Mouse (Mus musculus): ENCODE data around the gene Pkp4. TPM values are rescaled to one million over a fixed set of nuclear protein-coding genes. Genes with fewer than 3 reads are reported as not detected.

The Pkp4 gene
- polyA plus RNA-seq, 1 experiment from 2014 or later: 4.4 TPM

DNA sequence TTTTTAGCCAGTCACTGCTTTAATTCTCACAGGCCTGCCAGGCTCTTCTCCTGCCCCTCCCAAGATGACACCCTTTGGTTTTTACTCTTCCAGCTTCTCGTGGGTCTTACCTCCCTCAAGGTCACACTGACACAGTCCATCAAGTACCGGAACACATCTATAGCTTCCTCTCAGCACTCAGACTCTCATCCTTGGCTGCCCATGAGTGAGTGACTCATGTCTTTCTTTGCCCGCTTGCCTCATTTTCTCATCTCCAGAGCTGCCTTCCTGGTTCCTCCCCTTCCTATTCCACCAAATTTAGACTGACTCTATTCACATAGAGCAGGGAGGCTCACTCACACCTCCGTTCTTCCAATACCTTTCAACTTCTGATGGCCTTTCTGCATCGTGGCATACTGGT is 42.3 kb downstream of the Pkp4 start:
- H3K9me3 ChIP-seq (replicated peaks): no peaks in the 10 kb centered on the region
- no peak overlapping the region for H3K9ac ChIP-seq
- H3K4me1 ChIP-seq (replicated peaks): 0 out of 2 replicates have a peak, but pooled peaks cover 5% of the 10 kb centered on the region
- no peaks in the 10 kb centered on the region for H3K27me3 ChIP-seq
- no peak for ATAC-seq (ENCODE audit: insufficient read depth)
- WGBS (ENCODE audit: insufficient replicate concordance): 55% methylated on average over 5 of the region's 5 CpGs
- no peak overlapping the region for H3K4me3 ChIP-seq (replicated peaks)
- H3K4me2 ChIP-seq: no peak overlapping the region
- H3K36me3 ChIP-seq (replicated peaks): no peaks in the 10 kb centered on the region
- no peak overlapping the region for H3K27ac ChIP-seq (replicated peaks)

DNA sequence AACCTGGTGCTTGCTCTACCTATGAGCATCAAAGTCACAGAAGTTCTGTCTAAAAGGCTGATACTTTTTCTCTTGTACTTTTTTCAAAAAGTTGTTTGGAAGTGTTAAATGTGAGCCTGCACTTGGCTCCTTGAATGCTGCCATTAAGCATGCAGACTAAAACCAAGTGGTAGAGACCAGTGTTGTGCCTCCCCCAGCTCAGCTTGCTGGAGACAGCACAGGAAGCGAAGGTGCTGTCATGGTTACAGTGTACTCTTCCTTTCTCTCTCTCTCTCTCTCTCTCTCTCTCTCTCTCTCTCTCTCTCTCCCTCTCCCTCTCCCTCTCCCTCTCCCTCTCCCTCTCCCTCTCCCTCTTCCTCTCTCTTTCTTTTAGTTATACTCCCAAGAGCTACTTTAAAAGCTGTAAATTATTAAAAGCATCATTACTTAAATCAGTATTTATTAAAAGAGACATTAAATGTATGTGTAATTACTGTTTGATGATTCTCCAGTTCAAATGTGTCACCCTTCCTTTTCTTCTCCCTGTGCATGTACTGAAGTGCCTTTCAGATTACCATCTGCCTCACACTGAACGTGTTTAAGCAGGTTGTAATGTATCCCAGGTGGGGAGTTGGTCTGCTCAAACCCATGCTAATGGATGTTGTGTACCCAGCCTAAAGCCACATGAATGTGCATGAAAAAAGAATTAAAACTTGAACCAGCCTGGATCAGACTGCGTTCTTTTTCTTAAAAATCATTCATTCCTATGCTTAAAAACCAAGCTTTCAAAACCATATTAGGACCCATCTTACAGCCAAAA is 43.2 kb downstream of the Pkp4 start:
- Histone ChIP-seq H3K27ac (replicated peaks) (no peak overlapping the region), H3K9ac (no peak overlapping the region), H3K4me2 (no peak overlapping the region), H3K27me3 (no peaks in the 10 kb centered on the region), H3K4me1 (replicated peaks) (peaks cover 10% of the 10 kb centered on the region; the same call in 1 of the 2 replicates), H3K4me3 (replicated peaks) (no peak overlapping the region), H3K36me3 (replicated peaks) (no peaks in the 10 kb centered on the region), H3K9me3 (replicated peaks) (no peaks in the 10 kb centered on the region)
- WGBS (ENCODE audit: insufficient replicate concordance): 56% methylated on average over 3 of the region's 3 CpGs
- no peak for ATAC-seq (ENCODE audit: insufficient read depth)

DNA sequence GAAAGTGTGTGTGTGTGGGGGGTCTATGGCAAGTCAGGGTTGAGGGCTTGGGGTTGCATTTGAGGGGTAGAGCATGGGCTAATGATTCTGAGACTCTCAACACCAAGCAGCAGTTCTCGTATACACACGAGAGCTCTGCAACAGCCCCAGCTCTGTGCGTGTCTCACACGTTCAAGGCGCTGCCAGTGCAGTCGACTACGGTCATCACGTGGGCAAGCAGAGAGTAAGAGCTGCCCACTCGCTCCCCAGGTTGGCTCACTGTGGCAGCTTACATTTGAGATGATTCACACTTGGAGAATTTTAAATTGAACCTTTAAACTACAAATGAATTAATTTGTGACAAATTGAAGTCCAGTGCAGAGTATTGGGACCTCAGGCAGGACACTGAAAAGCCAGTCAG is 44.4 kb downstream of the Pkp4 start:
- no peaks in the 10 kb centered on the region for H3K27me3 ChIP-seq
- no peak overlapping the region for H3K4me3 ChIP-seq (replicated peaks)
- no peak overlapping the region for H3K9ac ChIP-seq
- WGBS (ENCODE audit: insufficient replicate concordance): 83% methylated on average over 9 of the region's 9 CpGs
- H3K4me1 ChIP-seq (replicated peaks): peaks cover 10% of the 10 kb centered on the region; the same call in 1 of the 2 replicates
- ATAC-seq (ENCODE audit: insufficient read depth): no peak
- no peaks in the 10 kb centered on the region for H3K9me3 ChIP-seq (replicated peaks)
- no peak overlapping the region for H3K4me2 ChIP-seq
- no peak overlapping the region for H3K27ac ChIP-seq (replicated peaks)
- no peaks in the 10 kb centered on the region for H3K36me3 ChIP-seq (replicated peaks)

DNA sequence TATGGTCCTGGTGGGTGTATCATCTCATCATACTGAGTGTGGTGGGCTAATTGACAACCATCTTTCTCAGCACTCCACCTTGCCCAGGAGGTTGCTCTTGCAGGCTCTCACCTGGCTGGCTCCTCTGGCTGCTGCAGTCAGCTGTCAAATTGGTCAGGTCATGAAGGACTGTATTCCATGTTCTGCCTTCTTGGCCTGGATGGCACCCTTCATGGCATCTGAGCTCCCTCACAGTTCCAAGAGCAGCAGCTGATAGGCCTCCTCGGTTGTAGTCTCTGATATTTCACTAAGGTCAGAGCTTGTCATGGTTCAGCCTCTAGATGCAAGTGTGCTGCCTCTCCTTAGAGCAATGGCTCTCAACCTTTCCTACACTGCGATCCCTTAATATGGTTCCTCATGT is 45.5 kb downstream of the Pkp4 start:
- H3K36me3 ChIP-seq (replicated peaks): 0 out of 2 replicates have a peak, but pooled peaks cover under 1% of the 10 kb centered on the region
- H3K4me2 ChIP-seq: no peak overlapping the region
- 71% methylated on average over 2 of the region's 2 CpGs for WGBS (ENCODE audit: insufficient replicate concordance)
- H3K27me3 ChIP-seq: no peaks in the 10 kb centered on the region
- H3K27ac ChIP-seq (replicated peaks): no peak overlapping the region
- no peaks in the 10 kb centered on the region for H3K9me3 ChIP-seq (replicated peaks)
- H3K4me3 ChIP-seq (replicated peaks): no peak overlapping the region
- H3K4me1 ChIP-seq (replicated peaks): peaks cover 10% of the 10 kb centered on the region; the same call in 1 of the 2 replicates
- H3K9ac ChIP-seq: no peak overlapping the region
- no peak for ATAC-seq (ENCODE audit: insufficient read depth)

DNA sequence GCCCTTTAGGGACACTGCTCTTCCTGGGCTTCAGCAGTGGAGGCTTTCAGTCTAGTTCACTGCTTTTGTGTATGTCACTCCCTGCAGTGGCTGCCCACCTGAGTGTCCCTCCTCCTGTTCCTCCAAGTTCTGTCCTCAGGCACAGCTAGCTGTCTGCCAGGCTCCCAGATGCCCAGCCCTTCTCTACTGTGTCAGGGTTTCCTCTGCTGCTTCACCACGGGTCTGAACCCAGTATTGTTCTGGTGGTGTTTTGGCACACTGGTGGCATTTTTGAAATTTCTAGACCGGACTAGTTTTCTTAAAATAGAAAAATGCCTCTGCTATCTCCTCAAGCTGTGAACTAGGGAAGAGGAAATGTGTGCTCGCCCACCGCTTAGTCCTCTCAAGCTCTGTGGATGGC is 46.6 kb downstream of the Pkp4 start:
- ATAC-seq (ENCODE audit: insufficient read depth): no peak
- Histone ChIP-seq H3K4me1 (replicated peaks) (peaks cover 10% of the 10 kb centered on the region; the same call in 1 of the 2 replicates), H3K27ac (replicated peaks) (no peak overlapping the region; the same call in 1 of the 2 replicates)

DNA sequence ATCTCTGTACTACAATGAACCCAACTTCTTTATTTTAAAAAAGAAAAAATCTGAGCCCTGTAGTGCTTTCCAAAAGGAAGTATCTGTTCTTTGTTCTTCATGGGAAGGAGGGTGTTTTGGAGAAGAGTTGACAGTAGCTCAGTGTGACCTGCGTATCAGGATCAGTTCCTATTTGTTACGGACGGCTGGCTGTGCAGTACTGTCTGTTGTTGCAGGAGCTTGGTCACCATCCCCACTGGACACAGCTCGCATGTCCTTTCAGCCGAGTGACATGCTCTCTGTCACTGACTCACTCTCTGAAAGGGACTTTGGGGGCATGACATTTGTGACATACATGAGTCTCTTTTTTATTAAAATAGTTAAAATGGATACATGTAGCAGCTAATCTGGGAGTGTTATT is 47.1 kb downstream of the Pkp4 start:
- no peak overlapping the region for H3K9ac ChIP-seq
- ATAC-seq (ENCODE audit: insufficient read depth): no peak
- no peak overlapping the region for H3K4me2 ChIP-seq
- peaks cover 10% of the 10 kb centered on the region; the same call in 1 of the 2 replicates for H3K4me1 ChIP-seq (replicated peaks)
- WGBS (ENCODE audit: insufficient replicate concordance): 63% methylated on average over 5 of the region's 5 CpGs
- no peaks in the 10 kb centered on the region for H3K9me3 ChIP-seq (replicated peaks)
- H3K4me3 ChIP-seq (replicated peaks): no peak overlapping the region
- H3K27me3 ChIP-seq: no peaks in the 10 kb centered on the region
- H3K36me3 ChIP-seq (replicated peaks): 0 out of 2 replicates have a peak, but pooled peaks cover 2% of the 10 kb centered on the region
- no peak overlapping the region for H3K27ac ChIP-seq (replicated peaks)

More for the DNA sequence above, 46.6 kb downstream of the Pkp4 start:
- no peaks in the 10 kb centered on the region for H3K27me3 ChIP-seq
- WGBS (ENCODE audit: insufficient replicate concordance): 33% methylated on average over 4 of the region's 4 CpGs
- no peak overlapping the region for H3K4me2 ChIP-seq
- no peak overlapping the region for H3K4me3 ChIP-seq (replicated peaks)
- H3K36me3 ChIP-seq (replicated peaks): 0 out of 2 replicates have a peak, but pooled peaks cover 2% of the 10 kb centered on the region
- no peak overlapping the region for H3K9ac ChIP-seq
- H3K9me3 ChIP-seq (replicated peaks): no peaks in the 10 kb centered on the region

DNA sequence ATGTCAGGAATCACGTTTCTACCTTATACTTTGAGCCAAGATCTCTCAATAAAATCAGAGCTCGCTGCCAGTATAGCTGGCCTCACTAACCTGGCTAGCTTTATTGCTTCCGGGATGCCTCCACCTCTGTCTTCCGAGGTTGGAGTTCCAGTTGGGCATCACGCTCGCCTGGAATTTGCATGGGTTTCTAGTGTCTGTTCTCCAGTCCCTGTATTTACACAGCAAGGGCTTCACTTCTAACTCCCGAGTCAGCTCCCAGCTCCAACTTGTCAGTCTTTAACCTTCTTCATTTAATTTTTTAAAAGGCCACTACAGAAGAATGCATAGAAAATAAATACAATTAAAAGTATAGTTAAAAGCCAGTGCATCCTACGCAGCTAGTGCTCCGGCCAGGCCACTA is 47.6 kb downstream of the Pkp4 start:
- 63% methylated on average over 9 of the region's 9 CpGs for WGBS (ENCODE audit: insufficient replicate concordance)

DNA sequence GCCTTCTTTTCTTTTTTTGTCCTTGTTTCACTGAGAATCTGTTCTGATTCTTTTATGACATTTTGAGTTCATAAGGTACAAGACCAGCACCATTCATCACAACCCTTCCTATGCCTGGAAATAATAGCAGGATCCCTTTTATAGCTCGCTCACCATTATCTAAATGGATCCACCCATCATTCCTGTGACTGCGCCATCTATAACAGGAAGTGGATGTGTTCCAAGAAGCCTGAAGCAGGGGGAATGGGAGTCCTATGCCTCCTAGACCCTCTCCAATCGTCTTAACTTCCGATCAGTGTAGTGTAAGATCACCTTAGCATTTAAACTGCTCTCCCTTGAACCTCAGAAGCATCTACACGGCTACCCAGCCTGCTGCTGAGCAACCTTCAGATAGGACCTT is 50.4 kb downstream of the Pkp4 start:
- H3K4me1 ChIP-seq (replicated peaks): peaks cover 5% of the 10 kb centered on the region; the same call in 1 of the 2 replicates
- H3K27ac ChIP-seq (replicated peaks): no peak overlapping the region
- H3K9ac ChIP-seq: no peak overlapping the region
- 69% methylated on average over 5 of the region's 5 CpGs for WGBS (ENCODE audit: insufficient replicate concordance)
- H3K4me3 ChIP-seq (replicated peaks): no peak overlapping the region
- ATAC-seq (ENCODE audit: insufficient read depth): no peak
- H3K9me3 ChIP-seq (replicated peaks): no peaks in the 10 kb centered on the region
- 0 out of 2 replicates have a peak, but pooled peaks cover 2% of the 10 kb centered on the region for H3K36me3 ChIP-seq (replicated peaks)
- H3K27me3 ChIP-seq: no peaks in the 10 kb centered on the region
- no peak overlapping the region for H3K4me2 ChIP-seq

More for the DNA sequence above, 47.6 kb downstream of the Pkp4 start:
- Histone ChIP-seq H3K4me2 (no peak overlapping the region), H3K4me1 (replicated peaks) (peaks cover 5% of the 10 kb centered on the region; the same call in 1 of the 2 replicates), H3K9me3 (replicated peaks) (no peaks in the 10 kb centered on the region), H3K36me3 (replicated peaks) (0 out of 2 replicates have a peak, but pooled peaks cover 2% of the 10 kb centered on the region), H3K27me3 (no peaks in the 10 kb centered on the region), H3K4me3 (replicated peaks) (no peak overlapping the region), H3K9ac (no peak overlapping the region), H3K27ac (replicated peaks) (no peak overlapping the region)
- no peak for ATAC-seq (ENCODE audit: insufficient read depth)

DNA sequence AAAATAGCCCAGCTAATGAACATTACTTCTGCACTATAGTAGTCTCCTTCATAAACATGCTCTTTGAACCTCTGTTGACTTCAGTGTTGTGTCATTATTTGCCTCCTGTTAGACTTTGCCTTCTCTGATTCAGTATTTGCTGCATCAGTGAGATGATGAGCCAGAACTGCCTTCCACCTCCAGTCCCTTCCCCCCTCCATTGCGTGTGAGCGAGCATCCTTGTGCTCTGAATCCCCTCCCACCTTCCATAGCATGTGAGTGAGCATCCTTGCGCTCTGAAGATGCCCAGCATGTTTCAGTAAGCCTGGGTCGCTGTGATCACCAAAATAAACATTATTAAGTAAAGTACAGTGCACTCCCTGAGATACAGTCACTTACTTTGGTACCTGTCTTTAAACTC is 51.8 kb downstream of the Pkp4 start:
- H3K9me3 ChIP-seq (replicated peaks): no peaks in the 10 kb centered on the region
- H3K4me1 ChIP-seq (replicated peaks): peaks cover 5% of the 10 kb centered on the region; the same call in 1 of the 2 replicates
- no peak overlapping the region for H3K9ac ChIP-seq
- H3K4me2 ChIP-seq: no peak overlapping the region
- H3K27me3 ChIP-seq: no peaks in the 10 kb centered on the region
- 70% methylated on average over 4 of the region's 4 CpGs for WGBS (ENCODE audit: insufficient replicate concordance)
- 0 out of 2 replicates have a peak, but pooled peaks cover 2% of the 10 kb centered on the region for H3K36me3 ChIP-seq (replicated peaks)
- peak; percentile 64 for ATAC-seq (ENCODE audit: insufficient read depth)
- no peak overlapping the region for H3K4me3 ChIP-seq (replicated peaks)
- H3K27ac ChIP-seq (replicated peaks): no peak overlapping the region

DNA sequence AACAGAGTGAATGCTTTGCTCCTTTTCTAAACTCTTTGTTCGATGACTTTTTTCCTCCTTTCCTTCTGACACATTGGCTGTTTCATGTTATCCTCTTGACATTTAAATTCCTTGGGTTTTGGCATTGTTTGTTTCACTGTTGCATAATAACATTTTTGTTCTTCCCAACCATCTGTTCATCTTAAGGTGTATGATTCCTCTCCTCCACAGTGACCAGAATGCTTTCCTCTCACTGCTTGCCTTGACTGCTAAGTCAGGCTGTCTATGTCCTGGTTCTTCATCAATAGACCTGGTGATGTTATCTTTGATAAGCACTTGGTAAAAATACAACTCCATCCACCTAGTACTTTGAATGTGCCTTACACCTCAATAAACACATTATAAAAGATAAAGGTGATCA is 52.2 kb downstream of the Pkp4 start:
- H3K4me1 ChIP-seq (replicated peaks): peaks cover 5% of the 10 kb centered on the region; the same call in 1 of the 2 replicates
- H3K9ac ChIP-seq: no peak overlapping the region
- no peak for ATAC-seq (ENCODE audit: insufficient read depth)
- no peaks in the 10 kb centered on the region for H3K27me3 ChIP-seq
- no peak overlapping the region for H3K4me3 ChIP-seq (replicated peaks)
- 0 out of 2 replicates have a peak, but pooled peaks cover 2% of the 10 kb centered on the region for H3K36me3 ChIP-seq (replicated peaks)
- H3K9me3 ChIP-seq (replicated peaks): no peaks in the 10 kb centered on the region
- H3K4me2 ChIP-seq: no peak overlapping the region
- WGBS (ENCODE audit: insufficient replicate concordance): 79% methylated on average over 1 of the region's 1 CpGs
- H3K27ac ChIP-seq (replicated peaks): no peak overlapping the region

DNA sequence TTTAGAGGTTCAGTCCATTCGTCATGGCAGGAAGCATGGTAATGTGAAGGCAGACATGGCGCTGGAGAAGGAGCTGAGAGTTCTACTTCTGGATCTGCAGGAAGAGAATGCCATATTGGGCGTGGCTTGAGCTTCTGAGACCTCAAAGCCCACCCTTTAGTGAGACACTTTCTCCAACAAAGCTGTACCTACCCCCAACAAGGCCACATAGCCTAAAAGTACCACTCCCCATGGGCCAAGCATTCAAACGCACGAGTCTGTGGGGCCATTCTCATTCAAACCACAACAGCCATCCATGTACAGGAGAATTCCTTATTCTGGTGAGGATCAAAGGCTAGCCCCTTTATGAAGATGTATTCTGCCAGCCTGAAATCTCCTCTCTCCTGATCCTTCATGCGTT is 57.3 kb downstream of the Pkp4 start:
- H3K27ac ChIP-seq (replicated peaks): no peak overlapping the region
- H3K4me3 ChIP-seq (replicated peaks): no peak overlapping the region
- H3K36me3 ChIP-seq (replicated peaks): no peaks in the 10 kb centered on the region
- H3K9me3 ChIP-seq (replicated peaks): no peaks in the 10 kb centered on the region
- H3K9ac ChIP-seq: no peak overlapping the region
- H3K4me1 ChIP-seq (replicated peaks): no peaks in the 10 kb centered on the region; the same call in 1 of the 2 replicates
- 73% methylated on average over 6 of the region's 6 CpGs for WGBS (ENCODE audit: insufficient replicate concordance)
- no peaks in the 10 kb centered on the region for H3K27me3 ChIP-seq
- no peak for ATAC-seq (ENCODE audit: insufficient read depth)
- H3K4me2 ChIP-seq: no peak overlapping the region

Measured in liver, embryonic 15.5 days (tissue).